Mouse (Mus musculus) spleen, adult 2 months (tissue): ENCODE measurements around the gene Bfsp2.

Experiments used
- CTCF ChIP-seq: fragments of 200-500 bp; IDR thresholded peaks from 2 replicates; pipeline ENCODE4 v1.5.1; 2011; ENCODE audit warnings: mild to moderate bottlenecking, inconsistent platforms; ENCODE audit not compliant: insufficient read depth, insufficient read length, insufficient replicate concordance; ENCODE audit errors: extremely low read depth
- POLR2A ChIP-seq: fragments of 200-500 bp; IDR thresholded peaks from 2 replicates; pipeline ENCODE4 v1.6.1; 2011; ENCODE audit warnings: low read depth, low read length, inconsistent platforms

DNA sequence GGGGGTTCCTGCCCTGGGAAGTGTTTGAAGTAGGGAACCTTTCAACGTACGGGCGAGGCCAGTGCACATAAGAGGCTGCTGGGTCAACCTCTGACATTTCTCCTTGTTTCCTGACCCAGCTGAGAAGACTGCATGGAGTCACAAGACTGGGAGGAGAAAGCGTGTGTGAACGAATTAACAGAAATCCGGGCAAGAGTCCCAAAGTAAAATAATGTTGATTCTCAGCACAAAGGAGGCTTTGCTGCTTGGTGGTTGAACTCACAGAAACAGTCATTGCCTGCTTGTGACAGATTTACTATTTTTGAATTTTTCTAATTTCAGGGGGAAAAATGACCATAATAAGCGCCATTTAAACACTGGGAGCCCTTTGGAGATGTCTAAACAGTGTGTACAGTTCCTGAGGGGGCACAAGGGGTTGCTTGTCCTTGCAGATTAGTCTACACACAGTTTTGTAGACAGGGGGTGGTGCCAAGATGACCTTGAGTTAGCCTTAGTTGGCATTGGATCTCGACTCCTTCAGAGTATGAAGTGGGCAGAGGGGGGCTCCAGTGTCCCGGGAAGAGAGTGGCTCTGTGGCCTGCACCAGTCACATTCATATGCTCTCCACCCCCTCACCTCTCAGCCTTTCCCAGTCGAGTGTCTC lies 93.1 kb downstream of the Bfsp2 start:
- TF ChIP-seq CTCF (no peak), POLR2A (no peak)
